Mouse (Mus musculus): Measurements from ENCODE around the gene Ephb2. TPM values are rescaled to one million over a fixed set of nuclear protein-coding genes. Genes with fewer than 3 reads are reported as not detected.

Gene Ephb2
- polyA plus RNA-seq, 1 experiment from 2014 or later: 22.0 TPM

DNA sequence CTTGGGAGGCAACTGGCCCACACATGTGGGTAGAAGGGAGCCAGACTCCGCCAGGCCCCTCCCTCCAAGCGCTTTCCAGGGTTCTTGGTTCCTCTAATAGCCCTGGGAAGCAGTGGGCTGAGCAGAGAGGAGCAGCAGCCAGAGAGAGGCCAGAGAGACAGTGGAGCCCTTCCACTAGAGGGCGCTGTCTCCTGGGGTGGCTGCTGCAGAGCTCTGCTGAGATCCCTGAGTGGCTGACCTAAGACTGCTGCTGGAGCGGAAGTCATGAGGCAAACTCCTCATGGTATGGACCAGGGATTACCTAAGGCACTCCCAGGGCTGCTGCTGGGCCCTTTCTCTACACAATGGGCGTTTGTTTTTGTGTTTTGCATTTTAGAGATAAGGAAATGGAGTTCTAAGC lies 20.4 kb downstream of the Ephb2 start:
- no peak for ATAC-seq (ENCODE audit: low FRiP score, low read depth)
- Histone ChIP-seq H3K4me1 (peaks cover 60% of the 10 kb centered on the region), H3K9me3 (no peaks in the 10 kb centered on the region), H3K4me2 (replicated peaks) (no peak overlapping the region), H3K36me3 (no peaks in the 10 kb centered on the region), H3K27me3 (replicated peaks) (no peaks in the 10 kb centered on the region), H3K4me3 (no peak overlapping the region), H3K9ac (no peak overlapping the region), H3K27ac (no peak overlapping the region)
- WGBS: 73% methylated on average over 5 of the region's 5 CpGs

GRCm38 (mm10) chr4:136812543-136812942 lies 23.2 kb downstream of the Ephb2 start:
- ATAC-seq (ENCODE audit: low FRiP score, low read depth): no peak
- Histone ChIP-seq H3K4me2 (replicated peaks) (no peak overlapping the region), H3K9me3 (no peaks in the 10 kb centered on the region), H3K4me1 (peaks cover 56% of the 10 kb centered on the region), H3K27ac (no peak overlapping the region), H3K9ac (no peak overlapping the region), H3K4me3 (no peak overlapping the region), H3K36me3 (peaks cover 4% of the 10 kb centered on the region; the same call in 1 of the 2 replicates), H3K27me3 (replicated peaks) (no peaks in the 10 kb centered on the region)
- 69% methylated on average over 4 of the region's 4 CpGs for WGBS

DNA sequence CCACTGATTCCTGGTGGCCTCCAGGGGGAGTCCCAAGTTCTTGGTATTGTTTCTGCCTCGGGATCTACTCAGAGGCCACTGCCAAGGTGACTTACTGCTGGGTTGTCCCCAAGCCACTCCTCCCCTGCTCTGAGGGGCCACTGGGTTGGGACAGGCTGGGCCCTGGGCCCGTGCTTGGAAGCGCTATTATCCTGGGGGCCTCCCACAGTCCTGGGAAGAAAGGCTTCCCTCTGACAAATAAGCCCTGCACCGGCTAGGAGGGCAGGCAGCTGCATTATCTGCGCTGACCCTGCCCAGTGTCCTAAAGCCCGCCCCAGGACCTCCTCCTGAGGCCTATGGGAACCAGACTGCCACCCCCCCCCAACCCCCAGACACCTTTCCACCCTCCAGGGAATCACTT lies 24.2 kb downstream of the Ephb2 start:
- H3K4me3 ChIP-seq: no peak overlapping the region
- no peak overlapping the region for H3K9ac ChIP-seq
- H3K36me3 ChIP-seq: peaks cover 4% of the 10 kb centered on the region; the same call in 1 of the 2 replicates
- no peak for ATAC-seq (ENCODE audit: low FRiP score, low read depth)
- no peak overlapping the region for H3K27ac ChIP-seq
- H3K4me1 ChIP-seq: peaks cover 56% of the 10 kb centered on the region
- H3K27me3 ChIP-seq (replicated peaks): no peaks in the 10 kb centered on the region
- H3K9me3 ChIP-seq: no peaks in the 10 kb centered on the region
- H3K4me2 ChIP-seq (replicated peaks): no peak overlapping the region
- 6% methylated on average over 6 of the region's 6 CpGs for WGBS

GRCm38 (mm10) chr4:136808478-136808877 lies 27.3 kb downstream of the Ephb2 start:
- WGBS: 25% methylated on average over 11 of the region's 11 CpGs
- Histone ChIP-seq H3K4me3 (no peak overlapping the region), H3K4me1 (peaks cover 57% of the 10 kb centered on the region), H3K4me2 (replicated peaks) (no peak overlapping the region), H3K27ac (no peak overlapping the region), H3K9me3 (no peaks in the 10 kb centered on the region), H3K36me3 (peaks cover 4% of the 10 kb centered on the region; the same call in 1 of the 2 replicates), H3K9ac (no peak overlapping the region), H3K27me3 (replicated peaks) (no peaks in the 10 kb centered on the region)
- ATAC-seq (ENCODE audit: low FRiP score, low read depth): no peak

DNA sequence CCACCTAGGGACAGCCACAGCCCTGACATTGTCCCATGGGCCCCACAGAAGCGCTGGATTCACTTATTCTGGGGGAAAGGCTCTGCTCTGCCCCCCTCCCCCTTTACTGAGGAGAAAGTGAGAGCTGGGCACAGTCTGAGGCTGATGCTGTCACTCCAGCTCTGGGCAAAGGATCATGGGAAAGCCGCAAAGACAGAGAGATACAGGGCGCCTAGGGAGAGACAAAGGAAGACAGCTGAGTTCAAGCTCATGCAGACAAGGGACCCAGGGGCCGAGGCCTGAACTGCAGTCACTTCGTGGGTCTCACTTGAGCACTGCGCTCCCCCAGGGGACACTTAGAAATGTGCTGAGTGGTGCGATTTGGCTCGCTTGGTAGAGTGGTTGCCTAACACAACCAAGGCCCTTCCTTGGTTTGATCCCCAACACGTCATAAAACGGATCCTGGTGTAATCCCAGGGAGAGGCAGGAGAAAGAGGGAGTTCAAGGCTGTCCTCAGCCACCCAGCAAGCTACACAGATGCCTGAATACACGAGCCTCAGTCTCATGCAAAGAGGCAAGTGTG lies 28.3 kb downstream of the Ephb2 start:
- Histone ChIP-seq H3K4me1 (peaks cover 64% of the 10 kb centered on the region), H3K4me3 (no peak overlapping the region), H3K27me3 (replicated peaks) (no peaks in the 10 kb centered on the region), H3K9me3 (no peaks in the 10 kb centered on the region), H3K27ac (no peak overlapping the region), H3K36me3 (peaks cover 4% of the 10 kb centered on the region; the same call in 1 of the 2 replicates), H3K4me2 (replicated peaks) (no peak overlapping the region), H3K9ac (no peak overlapping the region)
- 46% methylated on average over 11 of the region's 11 CpGs for WGBS
- peak; percentile 46; the same call in 1 of the 2 replicates for ATAC-seq (ENCODE audit: low FRiP score, low read depth)

GRCm38 (mm10) chr4:136806254-136806653 lies 29.5 kb downstream of the Ephb2 start:
- Histone ChIP-seq H3K4me2 (replicated peaks) (no peak overlapping the region), H3K9ac (no peak overlapping the region), H3K4me3 (no peak overlapping the region), H3K36me3 (peaks cover 4% of the 10 kb centered on the region; the same call in 1 of the 2 replicates), H3K4me1 (peaks cover 57% of the 10 kb centered on the region), H3K27ac (no peak overlapping the region), H3K27me3 (replicated peaks) (no peaks in the 10 kb centered on the region), H3K9me3 (no peaks in the 10 kb centered on the region)
- 76% methylated on average over 10 of the region's 10 CpGs for WGBS
- no peak for ATAC-seq (ENCODE audit: low FRiP score, low read depth)

GRCm38 (mm10) chr4:136804343-136804742 lies 31.4 kb downstream of the Ephb2 start:
- ATAC-seq (ENCODE audit: low FRiP score, low read depth): no peak
- H3K9me3 ChIP-seq: no peaks in the 10 kb centered on the region
- no peaks in the 10 kb centered on the region for H3K36me3 ChIP-seq
- H3K9ac ChIP-seq: no peak overlapping the region
- no peaks in the 10 kb centered on the region for H3K27me3 ChIP-seq (replicated peaks)
- H3K27ac ChIP-seq: no peak overlapping the region
- 96% methylated on average over 6 of the region's 6 CpGs for WGBS
- peaks cover 69% of the 10 kb centered on the region for H3K4me1 ChIP-seq
- H3K4me3 ChIP-seq: no peak overlapping the region
- no peak overlapping the region for H3K4me2 ChIP-seq (replicated peaks)

GRCm38 (mm10) chr4:136802446-136802845 lies 33.3 kb downstream of the Ephb2 start:
- no peak overlapping the region for H3K4me2 ChIP-seq (replicated peaks)
- 80% methylated on average over 12 of the region's 12 CpGs for WGBS
- no peak for ATAC-seq (ENCODE audit: low FRiP score, low read depth)
- no peak overlapping the region for H3K27ac ChIP-seq
- H3K36me3 ChIP-seq: no peaks in the 10 kb centered on the region
- H3K4me1 ChIP-seq: peaks cover 68% of the 10 kb centered on the region
- no peak overlapping the region for H3K4me3 ChIP-seq
- H3K9ac ChIP-seq: no peak overlapping the region
- H3K27me3 ChIP-seq (replicated peaks): no peaks in the 10 kb centered on the region
- no peaks in the 10 kb centered on the region for H3K9me3 ChIP-seq

- Histone ChIP-seq H3K9ac (no peak overlapping the region), H3K36me3 (no peaks in the 10 kb centered on the region), H3K9me3 (no peaks in the 10 kb centered on the region), H3K27me3 (replicated peaks) (no peaks in the 10 kb centered on the region), H3K4me1 (peaks cover 67% of the 10 kb centered on the region), H3K4me2 (replicated peaks) (no peak overlapping the region), H3K4me3 (no peak overlapping the region), H3K27ac (no peak overlapping the region)
- 93% methylated on average over 5 of the region's 5 CpGs for WGBS
- no peak for ATAC-seq (ENCODE audit: low FRiP score, low read depth)
Measured at GRCm38 (mm10) chr4:136801944-136802343, 33.8 kb downstream of the Ephb2 start.

GRCm38 (mm10) chr4:136801463-136801862 lies 34.3 kb downstream of the Ephb2 start:
- Histone ChIP-seq H3K9ac (no peak overlapping the region), H3K27me3 (replicated peaks) (no peaks in the 10 kb centered on the region), H3K27ac (no peak overlapping the region), H3K4me1 (peaks cover 62% of the 10 kb centered on the region), H3K4me2 (replicated peaks) (no peak overlapping the region), H3K4me3 (no peak overlapping the region), H3K36me3 (no peaks in the 10 kb centered on the region), H3K9me3 (no peaks in the 10 kb centered on the region)
- WGBS: 90% methylated on average over 8 of the region's 8 CpGs
- no peak for ATAC-seq (ENCODE audit: low FRiP score, low read depth)

DNA sequence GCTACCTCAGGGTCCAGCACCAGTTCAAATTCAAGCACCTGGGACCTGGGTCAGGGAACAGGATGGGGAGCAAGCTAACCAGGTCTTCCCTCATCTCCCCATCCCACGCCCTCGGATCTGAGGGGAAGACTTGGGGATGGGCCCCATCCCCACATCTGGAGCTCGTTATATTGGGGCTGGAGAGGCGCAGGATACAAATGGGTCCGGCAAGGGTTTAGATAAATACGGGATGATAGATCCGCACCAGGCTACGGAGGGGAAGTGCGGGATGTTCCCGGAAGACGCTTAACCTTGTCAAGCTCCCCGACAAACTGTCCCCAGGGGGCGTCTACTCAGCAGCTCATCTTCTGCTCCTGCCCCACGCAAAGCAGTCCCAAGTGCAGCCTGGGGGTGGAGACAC lies 35.4 kb downstream of the Ephb2 start:
- no peaks in the 10 kb centered on the region for H3K27me3 ChIP-seq (replicated peaks)
- WGBS: 55% methylated on average over 14 of the region's 14 CpGs
- ATAC-seq (ENCODE audit: low FRiP score, low read depth): no peak
- H3K9me3 ChIP-seq: no peaks in the 10 kb centered on the region
- no peak overlapping the region for H3K9ac ChIP-seq
- no peak overlapping the region for H3K4me3 ChIP-seq
- peaks cover 1% of the 10 kb centered on the region; the same call in 1 of the 2 replicates for H3K36me3 ChIP-seq
- peaks cover 55% of the 10 kb centered on the region for H3K4me1 ChIP-seq
- no peak overlapping the region for H3K27ac ChIP-seq
- no peak overlapping the region for H3K4me2 ChIP-seq (replicated peaks)

- 0 out of 2 replicates have a peak, but pooled peaks have one; percentile 17 for ATAC-seq (ENCODE audit: low FRiP score, low read depth)
- 44% methylated on average over 23 of the region's 23 CpGs for WGBS
- H3K9me3 ChIP-seq: no peaks in the 10 kb centered on the region
- H3K36me3 ChIP-seq: peaks cover 3% of the 10 kb centered on the region; the same call in 1 of the 2 replicates
- peak overlapping the region; percentile 21; the same call in 1 of the 2 replicates for H3K4me2 ChIP-seq (replicated peaks)
- H3K4me3 ChIP-seq: no peak overlapping the region
- peak overlapping the region; percentile 21; the same call in 1 of the 2 replicates for H3K9ac ChIP-seq
- peaks cover 63% of the 10 kb centered on the region for H3K4me1 ChIP-seq
- no peak overlapping the region for H3K27ac ChIP-seq
- no peaks in the 10 kb centered on the region for H3K27me3 ChIP-seq (replicated peaks)
Measured at GRCm38 (mm10) chr4:136797677-136798569, 37.9 kb downstream of the Ephb2 start.
